Mouse (Mus musculus): ENCODE measurements around the gene Gm44596. TPM values are rescaled to one million over a fixed set of nuclear protein-coding genes. Genes with fewer than 3 reads are reported as not detected.

Gm44596 gene
- polyA plus RNA-seq (2012; rRNA removed), result not detected in 2 replicates

- DNase-seq, result no peak
- WGBS, result 90% methylated on average over 6 of the region's 6 CpGs
- Histone ChIP-seq H3K36me3 (ENCODE audit: control insufficient read depth, insufficient read depth, low read length) (peaks cover 31% of the 10 kb centered on the region), H3K4me1 (replicated peaks; ENCODE audit: control insufficient read depth, insufficient read depth, low read length) (0 out of 2 replicates have a peak, but pooled peaks cover 3% of the 10 kb centered on the region), H3K4me3 (ENCODE audit: control insufficient read depth, insufficient read depth, low read length) (no peak within 1 kb of the TSS), H3K27me3 (ENCODE audit: control insufficient read depth, insufficient read depth, low read length) (no peaks in the 10 kb centered on the region), H3K27ac (ENCODE audit: control insufficient read depth, insufficient read depth, low read length) (no peak within 1 kb of the TSS)
- TF ChIP-seq POLR2A (IDR thresholded peaks at IDR 0.05; ENCODE audit: control insufficient read depth, extremely low read depth, insufficient read depth, low read length, poor library complexity), result no peak
Observed at GRCm38 (mm10) chr6:128375192-128375591, at the start of gene Gm44596, which contains the start of gene Tex52. TSS of gene Gm44596 (plus strand) at chr6:128375503. TSS of gene Tex52 (plus strand) at chr6:128375456.

GRCm38 (mm10) chr6:128334397-128335124, 40.7 kb upstream of the Gm44596 start:
- Histone ChIP-seq H3K36me3 (ENCODE audit: control insufficient read depth, insufficient read depth, low read length) (no peaks in the 10 kb centered on the region), H3K4me3 (ENCODE audit: control insufficient read depth, insufficient read depth, low read length) (no peak overlapping the region), H3K27ac (ENCODE audit: control insufficient read depth, insufficient read depth, low read length) (no peak overlapping the region), H3K4me1 (replicated peaks; ENCODE audit: control insufficient read depth, insufficient read depth, low read length) (peaks cover 8% of the 10 kb centered on the region), H3K27me3 (ENCODE audit: control insufficient read depth, insufficient read depth, low read length) (no peaks in the 10 kb centered on the region)
- WGBS, result 16% methylated on average over 12 of the region's 12 CpGs
- peak; percentile 73 for DNase-seq
- no peak for TF ChIP-seq POLR2A (IDR thresholded peaks at IDR 0.05; ENCODE audit: control insufficient read depth, extremely low read depth, insufficient read depth, low read length, poor library complexity)
- TF ChIP-seq CTCF (IDR thresholded peaks at IDR 0.05; ENCODE audit: borderline replicate concordance, control insufficient read depth, extremely low read depth, insufficient read depth, low read length, poor library complexity), result peak; percentile 37; the same call in 1 of the 2 replicates

DNA sequence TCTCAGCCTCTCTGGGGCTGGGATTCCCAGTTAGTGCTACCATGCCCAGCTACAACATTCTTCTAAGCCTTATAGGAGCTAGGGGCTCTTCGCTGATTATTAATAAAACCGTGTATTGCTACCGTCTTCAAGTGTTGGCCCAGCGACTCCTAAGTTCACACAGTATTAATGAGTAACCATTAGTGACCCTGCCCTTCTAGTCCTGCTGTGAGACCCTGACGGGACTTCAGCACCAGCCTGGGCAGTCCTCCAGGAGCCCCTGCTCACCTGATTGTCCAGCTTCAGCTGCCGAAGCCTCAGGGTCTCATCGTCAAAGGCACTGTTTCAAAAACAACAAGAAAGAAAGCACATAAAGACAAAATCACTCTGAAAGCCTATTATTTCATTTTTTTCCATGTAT, 37.8 kb upstream of the Gm44596 start:
- WGBS, result 95% methylated on average over 7 of the region's 7 CpGs
- TF ChIP-seq CTCF (IDR thresholded peaks at IDR 0.05; ENCODE audit: borderline replicate concordance, control insufficient read depth, extremely low read depth, insufficient read depth, low read length, poor library complexity) (no peak), POLR2A (IDR thresholded peaks at IDR 0.05; ENCODE audit: control insufficient read depth, extremely low read depth, insufficient read depth, low read length, poor library complexity) (no peak)
- H3K27me3 ChIP-seq (ENCODE audit: control insufficient read depth, insufficient read depth, low read length), result no peaks in the 10 kb centered on the region
- no peak overlapping the region for H3K27ac ChIP-seq (ENCODE audit: control insufficient read depth, insufficient read depth, low read length)
- no peaks in the 10 kb centered on the region for H3K36me3 ChIP-seq (ENCODE audit: control insufficient read depth, insufficient read depth, low read length)
- DNase-seq, result no peak
- H3K4me1 ChIP-seq (replicated peaks; ENCODE audit: control insufficient read depth, insufficient read depth, low read length), result peaks cover 8% of the 10 kb centered on the region
- no peak overlapping the region for H3K4me3 ChIP-seq (ENCODE audit: control insufficient read depth, insufficient read depth, low read length)

- no peak overlapping the region for H3K27ac ChIP-seq (ENCODE audit: control insufficient read depth, insufficient read depth, low read length)
- 78% methylated on average over 5 of the region's 5 CpGs for WGBS
- no peaks in the 10 kb centered on the region for H3K36me3 ChIP-seq (ENCODE audit: control insufficient read depth, insufficient read depth, low read length)
- H3K4me3 ChIP-seq (ENCODE audit: control insufficient read depth, insufficient read depth, low read length), result no peak overlapping the region
- no peak for DNase-seq
- H3K4me1 ChIP-seq (replicated peaks; ENCODE audit: control insufficient read depth, insufficient read depth, low read length), result peaks cover 8% of the 10 kb centered on the region
- no peaks in the 10 kb centered on the region for H3K27me3 ChIP-seq (ENCODE audit: control insufficient read depth, insufficient read depth, low read length)
- TF ChIP-seq CTCF (IDR thresholded peaks at IDR 0.05; ENCODE audit: borderline replicate concordance, control insufficient read depth, extremely low read depth, insufficient read depth, low read length, poor library complexity), result no peak
- TF ChIP-seq POLR2A (IDR thresholded peaks at IDR 0.05; ENCODE audit: control insufficient read depth, extremely low read depth, insufficient read depth, low read length, poor library complexity), result no peak
Observed at GRCm38 (mm10) chr6:128338876-128339275, 36.4 kb upstream of the Gm44596 start.

DNA sequence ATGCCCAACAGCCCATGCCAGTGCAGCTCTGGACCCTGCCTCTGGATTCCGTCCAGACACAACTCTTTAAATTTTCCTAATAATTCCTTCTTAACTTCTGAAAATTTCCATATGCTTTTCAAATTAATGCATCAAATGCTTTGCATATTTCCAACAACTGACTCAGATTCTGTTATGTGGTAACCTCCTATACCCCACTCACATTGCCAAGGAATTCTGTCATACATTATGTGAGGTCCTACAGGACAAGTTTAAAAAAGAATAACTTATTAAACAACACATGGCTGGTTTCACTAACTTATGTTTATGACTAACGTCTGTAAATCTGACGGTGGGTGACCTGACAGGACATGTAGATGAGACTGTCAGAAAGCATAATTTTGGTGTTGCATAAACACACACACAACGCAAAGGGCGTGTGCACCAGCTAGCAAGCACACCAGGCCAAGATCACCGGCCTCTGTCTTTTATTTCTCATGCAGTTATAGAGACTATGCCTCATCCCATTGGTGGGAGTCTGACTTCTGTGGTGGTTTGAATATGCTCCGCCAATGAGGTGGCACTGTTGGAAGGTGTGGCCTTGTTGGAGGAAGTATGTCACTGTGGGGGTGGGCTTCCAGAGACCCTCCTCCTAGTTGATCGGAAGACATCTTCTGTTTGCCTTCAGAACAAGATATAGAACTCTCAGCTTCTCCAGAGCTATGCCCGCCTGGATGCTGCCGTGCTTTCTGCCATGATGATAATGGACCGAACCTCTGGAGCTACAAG, 33.2 kb upstream of the Gm44596 start:
- no peak overlapping the region for H3K4me3 ChIP-seq (ENCODE audit: control insufficient read depth, insufficient read depth, low read length)
- WGBS, result 95% methylated on average over 11 of the region's 11 CpGs
- H3K4me1 ChIP-seq (replicated peaks; ENCODE audit: control insufficient read depth, insufficient read depth, low read length), result no peaks in the 10 kb centered on the region
- H3K36me3 ChIP-seq (ENCODE audit: control insufficient read depth, insufficient read depth, low read length), result no peaks in the 10 kb centered on the region
- no peaks in the 10 kb centered on the region for H3K27me3 ChIP-seq (ENCODE audit: control insufficient read depth, insufficient read depth, low read length)
- TF ChIP-seq POLR2A (IDR thresholded peaks at IDR 0.05; ENCODE audit: control insufficient read depth, extremely low read depth, insufficient read depth, low read length, poor library complexity) (no peak), CTCF (IDR thresholded peaks at IDR 0.05; ENCODE audit: borderline replicate concordance, control insufficient read depth, extremely low read depth, insufficient read depth, low read length, poor library complexity) (no peak)
- H3K27ac ChIP-seq (ENCODE audit: control insufficient read depth, insufficient read depth, low read length), result no peak overlapping the region
- no peak for DNase-seq

DNA sequence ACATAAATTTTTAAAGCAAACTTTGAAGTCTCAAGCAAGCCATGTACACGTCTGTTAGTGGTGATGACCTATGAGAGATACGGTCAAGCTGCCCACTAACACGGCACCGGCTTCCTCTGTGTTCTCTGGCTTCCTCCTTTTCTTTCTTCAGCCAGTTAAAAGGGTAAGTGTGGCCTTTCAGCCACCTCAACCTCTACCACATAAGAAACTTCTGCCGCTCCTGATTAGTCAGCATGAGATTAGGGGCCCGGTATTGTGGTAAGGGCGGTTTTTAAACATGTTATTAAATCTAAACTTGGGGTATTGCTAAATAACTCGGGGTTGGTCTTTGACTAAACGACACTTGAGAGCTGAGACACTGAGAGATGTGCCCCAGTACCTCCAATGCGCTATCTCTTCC, 29.7 kb upstream of the Gm44596 start:
- Histone ChIP-seq H3K27ac (ENCODE audit: control insufficient read depth, insufficient read depth, low read length) (no peak overlapping the region), H3K27me3 (ENCODE audit: control insufficient read depth, insufficient read depth, low read length) (no peaks in the 10 kb centered on the region), H3K4me1 (replicated peaks; ENCODE audit: control insufficient read depth, insufficient read depth, low read length) (peaks cover 3% of the 10 kb centered on the region), H3K4me3 (ENCODE audit: control insufficient read depth, insufficient read depth, low read length) (no peak overlapping the region), H3K36me3 (ENCODE audit: control insufficient read depth, insufficient read depth, low read length) (no peaks in the 10 kb centered on the region)
- DNase-seq, result no peak
- TF ChIP-seq POLR2A (IDR thresholded peaks at IDR 0.05; ENCODE audit: control insufficient read depth, extremely low read depth, insufficient read depth, low read length, poor library complexity) (no peak), CTCF (IDR thresholded peaks at IDR 0.05; ENCODE audit: borderline replicate concordance, control insufficient read depth, extremely low read depth, insufficient read depth, low read length, poor library complexity) (no peak)
- whole genome bisulfite sequencing, result 15% methylated on average over 10 of the region's 10 CpGs
